Mouse (Mus musculus): ENCODE measurements around the gene Syt9.

GRCm38 (mm10) chr7:107594325-107594856, 223.9 kb downstream of the Syt9 start:
- TF ChIP-seq CTCF (IDR thresholded peaks at IDR 0.05; ENCODE audit: low read depth, low read length) (peak; percentile 25), POLR2A (IDR thresholded peaks at IDR 0.05; ENCODE audit: insufficient read depth, low read length) (no peak)

Measured in ES-Bruce4 (cell line).